Mouse (Mus musculus) heart, embryonic 11.5 days (tissue): ENCODE data around the gene Gm10037. TPM values are rescaled to one million over a fixed set of nuclear protein-coding genes. Genes with fewer than 3 reads are reported as not detected.
"Not testable (repeated sequence)": the region's sequence is repeated elsewhere in the genome, so short reads cannot be mapped to it uniquely, and the experiment has no call there.

Experiments
- ATAC-seq: fragments of 200-750 bp; cut with Nextera tagmentation; replicated peaks from 2 replicates; pipeline ENCODE4 v1.8.0; 2017; ENCODE audit warnings: moderate library complexity; ENCODE audit not compliant: insufficient number of reproducible peaks, low FRiP score, low TSS enrichment
- H3K27ac ChIP-seq: fragments of 300-500 bp; sonication (generic); 2 replicates; pipeline ENCODE4 v1.5.1; 2014; ENCODE audit warnings: mild to moderate bottlenecking, low read depth, low read length
- H3K27me3 ChIP-seq: fragments of 300-500 bp; sonication (generic); 2 replicates; pipeline ENCODE4 v1.6.1; 2014; ENCODE audit warnings: mild to moderate bottlenecking, low read length, mixed read lengths; ENCODE audit not compliant: control insufficient read depth, insufficient read depth
- H3K36me3 ChIP-seq: fragments of 300-500 bp; sonication (generic); 2 replicates; pipeline ENCODE4 v1.6.1; 2014; ENCODE audit warnings: mild to moderate bottlenecking, low read length, moderate library complexity, mixed read lengths; ENCODE audit not compliant: control insufficient read depth, insufficient read depth
- H3K4me1 ChIP-seq: fragments of 300-500 bp; sonication (generic); 2 replicates; pipeline ENCODE4 v1.6.1; 2014; ENCODE audit warnings: low read length; ENCODE audit not compliant: control insufficient read depth, insufficient read depth
- H3K4me2 ChIP-seq: fragments of 300-500 bp; sonication (generic); 2 replicates; pipeline ENCODE4 v1.6.1; 2014; ENCODE audit warnings: mild to moderate bottlenecking, moderate library complexity
- H3K4me3 ChIP-seq: fragments of 300-500 bp; sonication (generic); 2 replicates; pipeline ENCODE4 v1.5.1; 2014; ENCODE audit warnings: low read depth, low read length
- H3K9ac ChIP-seq: fragments of 300-500 bp; sonication (generic); 2 replicates; pipeline ENCODE4 v1.6.1; 2014; ENCODE audit warnings: mild to moderate bottlenecking, low read depth, low read length, moderate library complexity
- H3K9me3 ChIP-seq: fragments of 300-500 bp; sonication (generic); replicated peaks from 2 replicates; pipeline ENCODE4 v1.6.1; 2016; ENCODE audit warnings: low read length; ENCODE audit not compliant: control insufficient read depth
- WGBS: fragments of 180-500 bp; shearing (Covaris S2); extraction: QIAGEN DNeasy Blood & Tissue Kit; methylation state at CpG from one replicate; pipeline ENCODE4 v1.1.7; 2014; ENCODE audit not compliant: insufficient replicate concordance; 5-methylcytosine and 5-hydroxymethylcytosine counted together
- polyA plus RNA-seq: library from polyadenylated mRNA; unstranded; fragments of >200 nt; fragmentation: Nextera tagmentation; extraction: Ambion mirVana; gene quantifications from 2 replicates; pipeline ENCODE4 v1.2.1, GENCODE M21; 2014

The Gm10037 gene
- polyA plus RNA-seq, 1 experiment from 2014 or later = 1.7 TPM

GRCm38 (mm10) chr13:67863026-67863425, 32.1 kb downstream of the Gm10037 start, which contains the start of gene BC048507:
BC048507 (plus strand) TSS chr13:67863326.
- no peak within 1 kb of the TSS for H3K27ac ChIP-seq
- no peaks in the 10 kb centered on the region for H3K9me3 ChIP-seq
- no peaks in the 10 kb centered on the region for H3K4me1 ChIP-seq
- no peaks in the 10 kb centered on the region for H3K36me3 ChIP-seq
- ATAC-seq = no peak
- 71% methylated on average over 11 of the region's 11 CpGs for WGBS
- no peak within 1 kb of the TSS for H3K4me2 ChIP-seq
- no peak within 1 kb of the TSS for H3K4me3 ChIP-seq
- no peaks in the 10 kb centered on the region for H3K27me3 ChIP-seq
- no peak within 1 kb of the TSS for H3K9ac ChIP-seq

GRCm38 (mm10) chr13:67864764-67865350, 34.0 kb downstream of the Gm10037 start:
- Histone ChIP-seq H3K9ac (no peak overlapping the region), H3K9me3 (no peaks in the 10 kb centered on the region), H3K27ac (no peak overlapping the region), H3K27me3 (no peaks in the 10 kb centered on the region), H3K4me2 (no peak overlapping the region), H3K4me1 (no peaks in the 10 kb centered on the region), H3K36me3 (no peaks in the 10 kb centered on the region), H3K4me3 (no peak overlapping the region)
- WGBS = 56% methylated on average over 5 of the region's 5 CpGs
- ATAC-seq = no peak

- Histone ChIP-seq H3K36me3 (no peaks in the 10 kb centered on the region), H3K4me3 (no peak overlapping the region), H3K4me1 (no peaks in the 10 kb centered on the region), H3K9ac (no peak overlapping the region), H3K27me3 (no peaks in the 10 kb centered on the region), H3K9me3 (no peaks in the 10 kb centered on the region), H3K4me2 (no peak overlapping the region), H3K27ac (no peak overlapping the region)
- ATAC-seq = no peak
- WGBS = 27% methylated on average over 3 of the region's 3 CpGs
These were observed 37.0 kb downstream of the Gm10037 start for GRCm38 (mm10) chr13:67867899-67868298.

GRCm38 (mm10) chr13:67876049-67876698, 45.3 kb downstream of the Gm10037 start:
- peak overlapping the region; percentile 34 for H3K4me2 ChIP-seq
- WGBS = 32% methylated on average over 7 of the region's 12 CpGs
- H3K9me3 ChIP-seq, H3K9ac ChIP-seq, H3K36me3 ChIP-seq, H3K27me3 ChIP-seq, H3K4me1 ChIP-seq, H3K27ac ChIP-seq, ATAC-seq, H3K4me3 ChIP-seq: not testable (repeated sequence)

- no peak overlapping the region for H3K4me2 ChIP-seq
- H3K27ac ChIP-seq = no peak overlapping the region
- H3K4me1 ChIP-seq = no peaks in the 10 kb centered on the region
- ATAC-seq = no peak
- no peak overlapping the region for H3K9ac ChIP-seq
- no peak overlapping the region for H3K4me3 ChIP-seq
- 53% methylated on average over 6 of the region's 7 CpGs for WGBS
- no peaks in the 10 kb centered on the region; the same call in 1 of the 2 replicates for H3K9me3 ChIP-seq
- H3K36me3 ChIP-seq = no peaks in the 10 kb centered on the region
- no peaks in the 10 kb centered on the region for H3K27me3 ChIP-seq
These were observed 45.9 kb downstream of the Gm10037 start for GRCm38 (mm10) chr13:67876699-67877254.

GRCm38 (mm10) chr13:67883966-67884365, 53.1 kb downstream of the Gm10037 start:
- Histone ChIP-seq H3K36me3 (no peaks in the 10 kb centered on the region), H3K27ac (no peak overlapping the region), H3K9me3 (peaks cover 5% of the 10 kb centered on the region; the same call in 1 of the 2 replicates), H3K4me3 (no peak overlapping the region), H3K9ac (no peak overlapping the region), H3K27me3 (no peaks in the 10 kb centered on the region), H3K4me1 (no peaks in the 10 kb centered on the region), H3K4me2 (no peak overlapping the region)
- ATAC-seq = no peak
- 77% methylated on average over 8 of the region's 8 CpGs for WGBS

Other genes with a start within 250 kb of the Gm10037 start
- gene Zfp729b, start 221.4 kb upstream of the Gm10037 start, polyA plus RNA-seq = 3.0 and 3.1 TPM in 2 replicates
- 0.66 TPM in 1 of 2 replicates, not detected in the other for gene Gm49345, start 193.3 kb upstream of the Gm10037 start, polyA plus RNA-seq
- gene Zfp729a, start 193.3 kb upstream of the Gm10037 start, polyA plus RNA-seq = 1.5 and 2.1 TPM in 2 replicates
- 6.8 and 9.6 TPM in 2 replicates for gene Zfp738, start 144.0 kb upstream of the Gm10037 start, polyA plus RNA-seq
- gene Zfp65, start 101.9 kb upstream of the Gm10037 start, polyA plus RNA-seq = 2.4 and 2.9 TPM in 2 replicates
- 3.6 and 4.7 TPM in 2 replicates for gene Zfp85, start 75.9 kb upstream of the Gm10037 start, polyA plus RNA-seq
- gene Zfp493, start 51.4 kb upstream of the Gm10037 start, polyA plus RNA-seq = 2.8 TPM in 2 replicates
- 4.1 and 5.5 TPM in 2 replicates for gene Zfp273, start 17.4 kb upstream of the Gm10037 start, polyA plus RNA-seq
- not detected in 2 replicates for gene BC048507, start 32.2 kb downstream of the Gm10037 start, polyA plus RNA-seq